Mouse (Mus musculus) CH12.LX (cell line): ENCODE results near the gene Bhlhe41. TPM values are rescaled to one million over a fixed set of nuclear protein-coding genes. Genes with fewer than 3 reads are reported as not detected.

Source experiments
- DNase-seq: peaks from one replicate; pipeline ENCODE4 v3.0.0-alpha.2; 2013; ENCODE audit errors: extremely low read depth
- H3K27ac ChIP-seq: 2 replicates; pipeline ENCODE4 v1.5.1; 2012; ENCODE audit warnings: low read depth, mild to moderate bottlenecking, control low read depth, moderate library complexity; ENCODE audit not compliant: insufficient read depth
- H3K27me3 ChIP-seq: replicated peaks from 2 replicates; pipeline ENCODE3; 2012; ENCODE audit warnings: inconsistent platforms
- H3K36me3 ChIP-seq, 2 experiments: replicated peaks in 1 of 2; 2 replicates each; pipeline versions ENCODE3 to v1.6.1; 2012; ENCODE audit warnings: inconsistent platforms in 1 of 2, low read length in 1 of 2, mild to moderate bottlenecking in 1 of 2, mixed read lengths in 1 of 2, moderate library complexity in 1 of 2; ENCODE audit not compliant: control insufficient read depth in 1 of 2, insufficient read depth in 1 of 2
- H3K4me1 ChIP-seq, 2 experiments: 2 replicates each; pipeline ENCODE4 v1.6.1; 2012; ENCODE audit warnings: inconsistent platforms in 1 of 2, moderate library complexity in 1 of 2; ENCODE audit not compliant: insufficient read depth in 2 of 2, control insufficient read depth in 1 of 2
- H3K4me2 ChIP-seq: 2 replicates; pipeline ENCODE4 v1.6.1; 2012; ENCODE audit warnings: low read depth, mild to moderate bottlenecking, control low read depth; ENCODE audit not compliant: poor library complexity, insufficient read depth, severe bottlenecking
- H3K4me3 ChIP-seq, 3 experiments: fragments of 150-350 bp in 1 of 3; sonication (generic) in 1 of 3; replicated peaks in 1 of 3; 2 replicates each; pipeline versions ENCODE3 to v1.5.1; 2011 to 2012; ENCODE audit warnings: low read depth in 2 of 3, low read length in 2 of 3, mild to moderate bottlenecking in 2 of 3, moderate library complexity in 2 of 3, control low read depth in 1 of 3, improper control_type of control experiment in 1 of 3, inconsistent platforms in 1 of 3, mixed read lengths in 1 of 3; ENCODE audit not compliant: poor library complexity in 1 of 3
- H3K79me2 ChIP-seq: replicated peaks from 2 replicates; pipeline ENCODE4 v1.6.1; 2012; ENCODE audit warnings: mild to moderate bottlenecking, moderate library complexity; ENCODE audit not compliant: control insufficient read depth, poor library complexity, insufficient read depth, severe bottlenecking; ENCODE audit errors: extremely low read depth
- H3K9ac ChIP-seq: 2 replicates; pipeline ENCODE4 v1.6.1; 2012; ENCODE audit warnings: low read depth, mild to moderate bottlenecking, control low read depth, moderate library complexity; ENCODE audit not compliant: insufficient read depth
- H3K9me3 ChIP-seq: replicated peaks from 2 replicates; pipeline ENCODE3; 2012; ENCODE audit warnings: low read length, inconsistent platforms, mixed read lengths
- CHD1 ChIP-seq: IDR thresholded peaks from 2 replicates; pipeline ENCODE4 v1.6.1; 2012; ENCODE audit warnings: low read depth, low read length, improper control_type of control experiment, inconsistent platforms
- CHD2 ChIP-seq: IDR thresholded peaks from 2 replicates; pipeline ENCODE4 v1.6.1; 2011; ENCODE audit warnings: low read length, improper control_type of control experiment
- CTCF ChIP-seq, 2 experiments: IDR thresholded peaks in 1 of 2; conservative IDR thresholded peaks in 1 of 2; 2 replicates each; pipeline ENCODE4 v1.5.1; 2011 to 2012; ENCODE audit warnings: low read depth in 2 of 2, low read length in 2 of 2, improper control_type of control experiment in 1 of 2, inconsistent platforms in 1 of 2, mild to moderate bottlenecking in 1 of 2, moderate library complexity in 1 of 2
- E2F4 ChIP-seq: IDR thresholded peaks from 2 replicates; pipeline ENCODE4 v1.6.1; 2011; ENCODE audit warnings: low read depth, low read length, improper control_type of control experiment; ENCODE audit not compliant: insufficient replicate concordance
- ETS1 ChIP-seq: conservative IDR thresholded peaks from 2 replicates; pipeline ENCODE4 v1.6.1; 2012; ENCODE audit warnings: low read depth, mild to moderate bottlenecking, inconsistent platforms, low read length, improper control_type of control experiment, moderate library complexity
- HCFC1 ChIP-seq: IDR thresholded peaks from 2 replicates; pipeline ENCODE4 v1.6.1; 2012; ENCODE audit warnings: low read depth, mild to moderate bottlenecking, inconsistent platforms, low read length, improper control_type of control experiment
- JUND ChIP-seq: conservative IDR thresholded peaks from 2 replicates; pipeline ENCODE4 v1.6.1; 2011; ENCODE audit warnings: low read depth, low read length, improper control_type of control experiment
- MAFK ChIP-seq: IDR thresholded peaks from 2 replicates; pipeline ENCODE4 v1.6.1; 2011; ENCODE audit warnings: low read length, improper control_type of control experiment; ENCODE audit not compliant: insufficient replicate concordance
- MAX ChIP-seq: IDR thresholded peaks from 2 replicates; pipeline ENCODE4 v1.6.1; 2011; ENCODE audit warnings: low read length, improper control_type of control experiment
- MEF2A ChIP-seq: IDR thresholded peaks from 2 replicates; pipeline ENCODE4 v1.6.1; 2014; ENCODE audit warnings: low read depth, mild to moderate bottlenecking, inconsistent platforms, low read length, improper control_type of control experiment, borderline replicate concordance
- MXI1 ChIP-seq: IDR thresholded peaks from 2 replicates; pipeline ENCODE4 v1.6.1; 2011; ENCODE audit warnings: mild to moderate bottlenecking, low read depth, low read length, improper control_type of control experiment
- MYC ChIP-seq: IDR thresholded peaks from 2 replicates; pipeline ENCODE4 v1.6.1; 2011; ENCODE audit warnings: low read depth, mild to moderate bottlenecking, improper control_type of control experiment, low read length
- NELFE ChIP-seq: IDR thresholded peaks from 2 replicates; pipeline ENCODE4 v1.6.1; 2011; ENCODE audit warnings: low read depth, low read length, improper control_type of control experiment
- NRF1 ChIP-seq: IDR thresholded peaks from 2 replicates; pipeline ENCODE4 v1.6.1; 2014; ENCODE audit warnings: low read depth, mild to moderate bottlenecking, inconsistent platforms, low read length, improper control_type of control experiment, moderate library complexity
- PAX5 ChIP-seq: IDR thresholded peaks from 2 replicates; pipeline ENCODE4 v1.6.1; 2012; ENCODE audit warnings: low read length, inconsistent platforms, mixed read lengths
- POLR2A ChIP-seq: IDR thresholded peaks from 2 replicates; pipeline ENCODE4 v1.6.1; 2011; ENCODE audit warnings: low read depth, mild to moderate bottlenecking, improper control_type of control experiment, low read length
- RCOR1 ChIP-seq: conservative IDR thresholded peaks from 2 replicates; pipeline ENCODE4 v1.6.1; 2012; ENCODE audit warnings: low read depth, mild to moderate bottlenecking, inconsistent platforms, low read length, improper control_type of control experiment
- TBP ChIP-seq: conservative IDR thresholded peaks from 2 replicates; pipeline ENCODE4 v1.6.1; 2011; ENCODE audit warnings: low read depth, low read length, improper control_type of control experiment
- UBTF ChIP-seq: IDR thresholded peaks from 2 replicates; pipeline ENCODE4 v1.6.1; 2012; ENCODE audit warnings: low read depth, mild to moderate bottlenecking, inconsistent platforms, low read length, improper control_type of control experiment, moderate library complexity
- USF2 ChIP-seq: conservative IDR thresholded peaks from 2 replicates; pipeline ENCODE4 v1.6.1; 2011; ENCODE audit warnings: low read depth, low read length, improper control_type of control experiment
- ZC3H11A ChIP-seq: IDR thresholded peaks from 2 replicates; pipeline ENCODE4 v1.6.1; 2012; ENCODE audit warnings: low read depth, mild to moderate bottlenecking, inconsistent platforms, low read length, improper control_type of control experiment
- ZMIZ1 ChIP-seq: IDR thresholded peaks from 2 replicates; pipeline ENCODE4 v1.6.1; 2012; ENCODE audit warnings: low read depth, mild to moderate bottlenecking, inconsistent platforms, low read length, improper control_type of control experiment
- ZNF384 ChIP-seq: IDR thresholded peaks from 2 replicates; pipeline ENCODE4 v1.6.1; 2012; ENCODE audit warnings: low read depth, low read length, improper control_type of control experiment, inconsistent platforms
- dilution Hi-C: fragments of 300-500 bp; cut with MboI; formaldehyde crosslinking; loops from 2 replicates; pipeline ENCODE4 v1.14.3; 2020; ENCODE audit warnings: low sequenced_read_pairs; ENCODE audit not compliant: extremely low pct_unique_long_range_greater_than_20kb, extremely low pct_ligation_motif_present
- in situ Hi-C: fragments of 300-500 bp; cut with MboI; formaldehyde crosslinking; loops from 3 replicates; pipeline ENCODE4 v1.14.3; 2019; ENCODE audit warnings: low sequenced_read_pairs, low pct_ligation_motif_present, low pct_unique_long_range_greater_than_20kb, mixed read lengths
- polyA plus RNA-seq: library from polyadenylated mRNA; unstranded; fragments of >175 nt; gene quantifications from 2 replicates; pipeline ENCODE4 v1.2.1, GENCODE M21; 2012; ENCODE audit warnings: low read depth; ENCODE audit not compliant: insufficient read length
- total RNA-seq, 2 experiments: library from RNA; depleted of rRNA; stranded (reverse); fragments of 300-350 nt in 1 of 2; fragments of >200 nt in 1 of 2; gene quantifications; 2 replicates each; pipeline ENCODE4 v1.2.3; 2012 to 2014

Bhlhe41 gene
- total and polyA plus RNA-seq, 3 experiments, result 12.5 to 105 (median 12.6) TPM

- in situ Hi-C loops, result no loop called here
- Histone ChIP-seq H3K79me2 (no peaks in the 10 kb centered on the region; the same call in 1 of the 2 replicates), H3K4me1 (peaks cover 9 to 17% of the 10 kb centered on the region in 2 experiments), H3K4me3 (no peak overlapping the region), H3K36me3 (peaks cover 0 to 3% of the 10 kb centered on the region in 2 experiments), H3K9me3 (peaks cover 4% of the 10 kb centered on the region), H3K9ac (no peak overlapping the region), H3K27me3 (no peaks in the 10 kb centered on the region), H3K4me2 (no peak overlapping the region), H3K27ac (no peak overlapping the region)
- dilution Hi-C loops, result no loop called here
- TF ChIP-seq UBTF (no peak), NRF1 (no peak), PAX5 (no peak), NELFE (no peak), ZC3H11A (no peak), MAFK (no peak), MAX (no peak), JUND (no peak), ZMIZ1 (no peak), POLR2A (no peak), ZNF384 (no peak), MEF2A (no peak), CHD2 (no peak), HCFC1 (no peak), ETS1 (no peak), MYC (no peak), E2F4 (no peak), RCOR1 (no peak)
- DNase-seq, result no peak
These were observed 46.9 kb upstream of the Bhlhe41 start for GRCm38 (mm10) chr6:145912232-145912631.

GRCm38 (mm10) chr6:145910469-145911426 lies 45.4 kb upstream of the Bhlhe41 start:
- no peak overlapping the region for H3K27ac ChIP-seq
- H3K79me2 ChIP-seq, result no peaks in the 10 kb centered on the region; the same call in 1 of the 2 replicates
- no peaks in the 10 kb centered on the region for H3K27me3 ChIP-seq
- no peak overlapping the region for H3K4me2 ChIP-seq
- TF ChIP-seq ZC3H11A, result no peak
- no peak for TF ChIP-seq POLR2A
- TF ChIP-seq MXI1, result no peak
- TF ChIP-seq UBTF, result no peak
- TF ChIP-seq USF2, result no peak
- TF ChIP-seq TBP, result peak; percentile 67; the same call in 1 of the 2 replicates
- TF ChIP-seq CHD1, result no peak
- TF ChIP-seq PAX5, result no peak
- TF ChIP-seq CTCF (conservative IDR thresholded peaks at IDR 0.05 in 1 of 2, IDR thresholded peaks at IDR 0.05 in 1 of 2; ENCODE audit: low read depth in 2 of 2, low read length in 2 of 2), result no peak
- TF ChIP-seq, all 38 proteins: peak for 1
- in situ Hi-C loops, result no loop called here
- Histone ChIP-seq H3K4me1 (peaks cover 17 to 28% of the 10 kb centered on the region in 2 experiments), H3K9me3 (peaks cover 4% of the 10 kb centered on the region), H3K9ac (no peak overlapping the region), H3K4me3 (no peak overlapping the region), H3K36me3 (peaks cover 0 to 3% of the 10 kb centered on the region in 2 experiments)
- dilution Hi-C loops, result no loop called here
- no peak for DNase-seq
